Mouse (Mus musculus) neutrophil, adult 5-6 weeks (primary cell): ENCODE measurements around the gene Triobp. TPM values are rescaled to one million over a fixed set of nuclear protein-coding genes. Genes with fewer than 3 reads are reported as not detected.
"Not testable (repeated sequence)": the region's sequence is repeated elsewhere in the genome, so short reads cannot be mapped to it uniquely, and the experiment has no call there.

Source experiments
- ATAC-seq: fragments of 151-379, 151-347 bp; 2 replicates; pipeline ENCODE4 v1.8.0; 2017; ENCODE audit warnings: mild to moderate bottlenecking, moderate TSS enrichment; ENCODE audit not compliant: insufficient number of reproducible peaks, poor library complexity, low FRiP score, severe bottlenecking; ENCODE audit errors: extremely low read depth
- total RNA-seq: library from RNA; stranded (forward); fragments of 200-1000 nt; gene quantifications from 2 replicates; pipeline ENCODE4 v1.2.3, GENCODE M21; 2017

Gene Triobp
- total RNA-seq, 1 experiment from 2014 or later = 37.2 TPM

DNA sequence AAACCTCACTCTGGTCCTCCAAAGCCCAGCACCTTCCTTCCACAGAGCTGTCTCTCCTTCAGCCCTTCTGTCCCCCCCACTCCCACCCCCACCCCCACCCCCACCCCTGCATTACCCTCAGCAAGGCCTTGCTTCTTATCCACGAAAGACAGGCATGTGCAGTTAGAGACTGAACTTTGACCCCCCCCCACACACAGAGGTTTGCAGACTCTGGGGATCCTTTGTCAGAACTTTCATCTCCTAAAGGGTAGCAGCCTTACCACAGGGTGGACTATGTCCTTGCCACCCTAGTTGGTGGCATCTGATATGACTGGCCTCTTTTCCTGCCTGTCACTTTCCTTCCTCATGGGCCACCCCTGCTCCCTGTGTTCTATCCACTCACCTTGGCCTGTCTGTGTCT lies 75.8 kb downstream of the Triobp start:
- no peak for ATAC-seq

- no peak for ATAC-seq
Measured at GRCm38 (mm10) chr15:79025687-79026308, 78.3 kb downstream of the Triobp start.

DNA sequence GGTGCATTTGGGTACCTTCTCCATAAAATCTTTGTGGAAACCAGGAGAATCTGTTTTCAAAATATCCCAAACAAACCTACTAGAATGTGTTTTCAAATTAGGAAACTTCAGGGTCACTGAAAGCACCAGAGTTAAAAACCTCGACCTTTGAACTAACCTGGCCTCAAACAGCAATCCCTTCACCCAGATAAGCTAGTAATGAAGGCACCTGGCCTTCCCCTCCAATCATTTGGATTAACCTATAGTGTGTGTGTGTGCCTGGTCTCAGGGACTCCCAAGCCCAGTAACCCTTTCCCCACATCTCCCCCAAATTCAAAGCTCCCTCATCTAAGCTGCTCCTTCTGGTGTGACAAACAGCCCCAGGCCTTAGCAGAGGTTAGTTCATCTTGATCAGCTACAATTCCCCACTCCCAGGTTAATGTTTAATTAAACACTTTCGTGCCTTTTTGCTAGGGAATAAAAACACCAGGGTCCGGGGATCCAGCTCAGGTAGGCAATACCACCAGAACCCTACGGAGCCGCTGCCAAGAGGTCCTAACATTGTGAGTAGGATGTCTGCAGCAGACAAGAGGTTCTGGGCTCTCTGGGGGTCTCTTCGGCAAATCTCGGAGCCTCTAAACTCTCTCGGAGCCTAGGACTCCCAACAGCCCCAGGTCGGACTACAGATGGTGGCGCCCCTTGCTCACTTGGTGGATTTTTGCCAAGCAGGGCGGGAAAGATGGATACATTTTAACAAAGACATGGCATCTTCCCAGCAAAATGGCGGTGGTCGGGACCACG lies 79.2 kb downstream of the Triobp start:
- ATAC-seq = no peak

- no peak for ATAC-seq
Measured at GRCm38 (mm10) chr15:79027291-79028205, 80.0 kb downstream of the Triobp start.

DNA sequence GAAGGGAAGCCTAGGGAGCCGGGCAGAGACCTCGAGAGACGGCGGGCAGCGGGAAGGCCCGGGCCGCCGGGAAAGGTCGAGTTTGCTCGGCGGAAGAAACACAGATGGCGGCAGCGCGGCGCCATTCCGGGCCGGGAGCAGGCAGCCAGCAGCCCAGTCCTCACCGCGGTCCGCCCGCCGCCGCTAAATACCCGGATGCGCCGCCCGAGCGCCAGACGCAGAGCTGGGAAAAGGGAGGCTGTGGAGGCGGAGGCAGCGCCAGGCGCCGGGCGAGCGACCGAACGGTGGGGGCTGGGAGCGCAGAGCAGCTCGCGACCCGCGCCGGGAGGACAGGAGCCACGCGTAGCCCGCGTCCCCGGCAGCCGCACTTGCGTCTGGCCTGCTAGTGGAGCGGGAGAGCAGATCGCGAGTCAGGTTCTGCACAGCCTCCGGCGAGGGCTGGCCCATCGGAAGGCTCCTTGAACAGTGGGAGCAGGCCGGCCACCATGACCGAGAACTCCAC lies 80.8 kb downstream of the Triobp start, which contains the start of gene H1f0:
Gene H1f0 (plus strand): TSS at position 214 of the 502 bp plus-strand sequence.
- peak; percentile 17 for ATAC-seq

- ATAC-seq = no peak
Measured at GRCm38 (mm10) chr15:79028823-79029484, 81.4 kb downstream of the Triobp start.

DNA sequence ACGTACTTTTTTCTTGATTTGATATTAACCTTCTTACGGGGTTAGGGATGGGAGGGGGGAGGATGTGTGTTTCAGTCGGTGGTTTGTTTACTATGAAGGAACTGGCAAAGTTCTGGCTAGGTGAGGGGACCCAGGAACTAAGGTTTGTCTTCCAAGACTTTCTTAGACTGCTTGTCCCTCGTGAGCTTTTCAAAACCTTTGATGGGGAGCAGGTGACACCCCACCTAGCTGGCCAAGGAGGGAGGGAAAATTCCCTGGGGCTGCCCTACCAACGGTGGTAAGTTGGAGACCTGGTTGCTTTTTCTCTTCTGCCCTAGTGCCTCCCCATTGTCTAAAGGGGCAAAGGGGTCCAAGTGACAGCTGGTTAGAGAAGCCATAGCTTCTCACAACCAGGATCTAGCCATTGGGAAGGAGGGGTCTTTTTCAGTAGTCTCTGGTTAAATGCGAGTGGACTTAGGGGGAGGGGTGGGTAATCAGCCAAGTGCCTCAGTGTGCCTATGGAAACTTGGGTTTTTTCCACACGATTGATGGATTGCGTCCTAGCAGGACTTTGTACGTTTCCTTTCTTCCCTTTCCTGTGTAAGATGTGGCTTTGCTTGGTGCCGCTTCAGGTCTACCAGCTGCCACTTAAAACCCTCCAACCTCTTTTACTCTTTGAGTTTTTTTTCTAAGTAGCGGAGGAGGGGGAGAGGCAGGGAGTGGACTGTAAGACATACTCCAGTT lies 82.2 kb downstream of the Triobp start:
- ATAC-seq = no peak

DNA sequence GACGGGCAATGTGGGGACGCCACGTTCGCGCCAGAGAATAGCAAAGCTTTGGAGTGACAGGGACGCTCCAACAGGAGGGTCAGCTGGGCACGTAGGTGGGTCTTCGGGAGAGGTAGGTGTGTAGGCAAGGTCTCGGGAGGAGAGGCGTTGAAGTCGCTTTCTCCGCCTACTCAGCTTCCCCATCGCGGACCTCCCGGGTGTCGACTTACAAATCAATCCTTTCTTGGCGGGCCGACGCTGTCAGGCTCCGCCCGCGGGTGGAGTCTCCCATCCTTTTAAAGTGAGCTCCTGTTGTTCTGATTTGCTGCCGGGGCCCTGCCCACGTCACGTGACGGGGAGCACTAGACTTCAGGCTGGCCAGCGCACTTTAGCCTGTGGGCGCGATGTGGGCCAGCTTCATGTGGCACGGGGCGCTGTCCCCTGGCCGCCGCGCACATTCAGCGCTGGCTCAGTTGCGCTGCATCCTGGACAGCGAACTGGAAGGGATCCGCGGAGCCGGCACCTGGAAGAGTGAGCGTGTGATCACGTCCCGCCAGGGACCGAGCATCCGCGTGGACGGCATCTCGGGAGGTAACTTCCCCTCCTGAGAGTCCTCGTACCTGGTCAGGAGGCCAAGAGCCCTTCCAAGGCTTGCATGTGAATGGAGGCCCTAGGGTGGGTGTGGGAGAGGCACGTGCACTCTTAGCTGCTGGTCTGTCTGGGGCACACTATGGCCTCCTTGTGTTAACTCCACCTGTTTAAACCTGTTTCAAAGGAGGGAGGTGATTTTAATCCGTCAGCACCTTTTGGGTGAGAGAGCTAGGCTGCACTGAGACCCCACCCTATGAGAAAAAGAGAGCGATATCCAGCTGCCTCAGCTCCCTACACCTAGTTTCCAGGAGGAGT lies 83.3 kb downstream of the Triobp start:
- peak; percentile 42 for ATAC-seq

DNA sequence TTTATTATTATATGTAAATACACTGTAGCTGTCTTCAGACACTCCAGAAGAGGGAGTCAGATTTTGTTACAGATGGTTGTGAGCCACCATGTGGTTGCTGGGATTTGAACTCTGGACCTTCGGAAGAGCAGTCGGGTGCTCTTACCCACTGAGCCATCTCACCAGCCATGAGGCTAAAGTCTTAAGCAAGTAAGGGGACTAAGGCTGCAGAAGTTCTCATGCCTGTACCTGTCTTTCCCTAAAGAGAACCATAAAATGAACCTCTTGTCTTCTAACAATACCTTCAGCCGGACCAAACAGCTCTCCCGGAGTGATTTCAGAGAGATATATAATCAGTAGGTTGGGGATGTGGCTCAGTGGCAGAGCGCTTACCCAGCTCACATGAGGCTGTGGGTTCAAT lies 84.4 kb downstream of the Triobp start:
- not testable (repeated sequence) for ATAC-seq

- no peak for ATAC-seq
Measured at GRCm38 (mm10) chr15:79037913-79038328, 90.4 kb downstream of the Triobp start.

DNA sequence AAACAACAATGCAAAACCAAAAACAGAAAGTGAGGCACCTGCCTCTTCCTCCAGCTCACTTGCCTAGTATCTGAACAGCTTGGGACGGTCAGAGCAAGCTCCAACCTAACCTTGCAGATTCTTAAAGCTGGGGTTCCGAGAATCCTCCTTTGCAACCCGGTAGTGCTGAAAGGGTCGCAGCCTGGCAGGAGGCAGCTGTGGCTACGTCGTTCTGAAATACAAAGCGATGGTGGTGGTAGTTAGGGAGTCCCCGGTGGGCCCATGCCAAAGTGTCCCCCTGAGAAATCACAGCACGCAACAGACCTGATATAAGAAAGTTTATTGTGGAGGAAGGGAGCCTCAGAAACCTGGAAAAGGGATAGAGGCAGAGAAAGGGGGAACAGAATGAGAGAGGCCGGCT lies 90.8 kb downstream of the Triobp start:
- ATAC-seq = no peak

DNA sequence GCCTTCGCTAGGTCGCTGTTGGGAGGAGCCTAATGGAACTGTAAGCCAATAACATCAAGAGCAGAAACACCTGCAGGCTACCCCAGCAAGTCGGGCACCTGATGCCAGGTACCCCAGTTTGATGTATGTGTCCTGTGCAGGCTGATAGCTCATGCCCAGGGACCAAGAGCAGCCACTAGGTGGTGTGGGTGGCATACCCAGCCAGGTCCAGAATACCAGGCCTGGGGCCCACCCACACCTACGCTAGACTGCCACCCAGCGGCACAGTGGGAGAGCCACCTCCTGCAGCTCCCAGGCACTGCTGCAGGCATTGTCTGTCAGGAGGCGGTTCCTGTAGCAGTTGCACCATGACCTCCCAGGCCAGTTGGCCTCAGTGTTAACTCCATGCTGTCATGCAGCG lies 91.3 kb downstream of the Triobp start:
- peak; percentile 92 for ATAC-seq

DNA sequence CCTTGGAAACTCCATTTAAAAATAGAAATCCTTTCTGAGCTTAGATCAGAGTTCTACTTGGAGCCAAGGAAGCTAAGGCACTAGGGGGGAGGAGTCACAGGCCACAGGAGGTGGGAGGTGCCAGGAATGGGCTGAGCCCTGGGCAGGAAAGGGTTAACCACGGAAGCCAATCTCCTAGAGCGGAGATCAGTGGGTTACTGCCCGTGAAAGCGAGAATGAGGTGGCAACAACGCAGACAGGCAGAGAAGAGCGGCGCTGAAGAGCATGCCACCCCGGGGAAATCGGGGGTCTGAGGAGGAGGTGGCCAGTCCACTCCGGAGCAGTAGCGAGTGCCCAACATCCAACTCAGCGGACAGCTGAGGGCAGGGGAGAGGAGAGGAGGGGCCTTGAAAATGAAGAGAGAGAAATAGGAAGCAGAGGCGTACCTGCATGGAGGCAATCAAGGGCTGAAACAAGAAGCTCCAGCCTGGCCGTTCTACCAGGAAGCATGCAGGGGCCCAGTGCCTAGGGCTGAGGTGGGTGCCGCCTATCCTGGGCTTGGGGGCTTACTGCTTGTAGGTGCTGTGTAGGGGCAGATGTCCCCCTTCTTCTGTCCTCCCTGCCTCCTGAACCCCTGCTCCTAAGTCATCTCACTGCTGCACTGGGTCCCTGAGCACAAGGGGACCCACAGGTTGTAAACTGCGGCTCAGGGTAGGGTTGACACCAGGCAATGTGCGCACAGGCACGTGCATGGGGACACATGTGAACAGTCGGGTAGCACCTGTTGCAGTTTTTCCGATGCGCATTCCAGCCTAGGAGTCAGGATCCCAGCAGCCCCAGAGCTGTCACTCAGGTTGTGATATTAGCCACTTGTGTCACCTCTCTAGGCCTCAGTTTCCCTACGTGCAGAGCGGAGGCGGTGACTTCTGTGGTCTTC lies 93.2 kb downstream of the Triobp start:
- no peak for ATAC-seq

GRCm38 (mm10) chr15:79041585-79041984 lies 94.1 kb downstream of the Triobp start, which contains the start of gene Galr3:
Gene Galr3 (plus strand): TSS chr15:79041885.
- ATAC-seq = no peak

DNA sequence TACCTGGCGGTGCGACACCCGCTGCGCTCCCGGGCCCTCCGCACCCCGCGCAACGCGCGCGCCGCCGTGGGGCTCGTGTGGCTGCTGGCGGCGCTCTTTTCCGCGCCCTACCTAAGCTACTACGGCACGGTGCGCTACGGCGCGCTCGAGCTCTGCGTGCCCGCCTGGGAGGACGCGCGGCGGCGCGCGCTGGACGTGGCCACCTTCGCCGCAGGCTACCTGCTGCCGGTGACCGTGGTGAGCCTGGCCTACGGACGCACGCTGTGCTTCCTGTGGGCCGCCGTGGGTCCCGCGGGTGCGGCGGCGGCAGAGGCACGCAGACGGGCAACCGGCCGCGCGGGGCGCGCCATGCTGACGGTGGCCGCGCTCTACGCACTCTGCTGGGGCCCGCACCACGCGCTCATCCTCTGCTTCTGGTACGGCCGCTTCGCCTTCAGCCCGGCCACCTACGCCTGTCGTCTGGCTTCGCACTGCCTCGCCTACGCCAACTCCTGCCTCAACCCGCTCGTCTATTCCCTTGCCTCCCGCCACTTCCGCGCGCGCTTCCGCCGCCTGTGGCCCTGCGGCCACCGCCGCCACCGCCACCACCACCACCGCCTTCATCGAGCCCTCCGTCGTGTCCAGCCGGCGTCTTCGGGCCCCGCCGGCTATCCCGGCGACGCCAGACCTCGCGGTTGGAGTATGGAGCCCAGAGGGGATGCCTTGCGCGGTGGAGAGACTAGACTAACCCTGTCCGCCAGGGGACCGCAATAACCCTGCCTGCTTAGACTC lies 95.4 kb downstream of the Triobp start:
- ATAC-seq = no peak

DNA sequence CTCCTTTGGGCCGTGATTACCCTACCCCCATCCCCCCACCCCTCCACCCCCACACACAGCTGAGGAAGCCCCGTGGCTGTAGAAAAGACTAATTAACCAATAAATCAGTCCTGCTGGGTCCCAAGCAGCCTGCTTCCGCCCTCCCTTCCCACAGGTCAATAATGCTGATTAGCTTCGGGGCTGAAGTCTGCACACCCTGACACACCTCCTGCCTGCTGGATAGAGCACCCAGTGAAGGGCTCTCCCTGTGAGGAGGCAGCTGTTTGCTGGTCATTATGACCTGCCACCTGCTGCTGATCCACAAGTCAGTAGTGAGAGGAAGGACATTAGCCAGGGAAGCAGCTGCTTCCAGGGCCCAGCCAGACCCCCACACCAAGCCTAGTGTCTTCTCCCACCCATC lies 97.3 kb downstream of the Triobp start:
- ATAC-seq = no peak
